Mouse (Mus musculus) erythroblast, embryonic 14.5 days (primary cell): Measurements from ENCODE around the gene Chrnb1.

Experiments used
- GATA1 ChIP-seq: IDR thresholded peaks from 2 replicates; pipeline ENCODE4 v1.6.1; 2012; ENCODE audit warnings: low read length, inconsistent platforms, mixed read lengths
- TAL1 ChIP-seq: IDR thresholded peaks from 3 replicates; pipeline ENCODE4 v1.6.1; 2012; ENCODE audit warnings: low read length, inconsistent platforms, mixed read lengths

DNA sequence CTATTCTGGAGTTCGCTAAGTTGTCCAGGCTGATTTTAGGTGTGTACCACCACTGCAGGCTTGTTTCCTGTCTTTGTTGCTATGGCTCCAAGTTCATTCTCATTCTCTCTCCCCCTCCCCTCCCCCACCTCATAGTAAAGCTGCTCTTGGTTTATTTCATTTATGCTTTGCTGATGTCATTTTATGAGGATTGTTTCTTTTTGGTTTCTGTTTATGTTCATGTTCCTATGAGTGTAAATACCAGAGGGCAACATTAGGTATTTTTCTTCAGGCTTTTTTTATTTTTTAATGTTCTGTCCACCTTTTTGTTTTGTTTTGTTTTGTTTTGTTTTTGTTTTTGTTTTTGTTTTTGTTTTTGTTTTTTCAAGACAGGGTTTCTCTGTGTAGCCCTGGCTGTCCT, 33.9 kb downstream of the Chrnb1 start, which contains the start of gene Slc35g3:
- no peak for TF ChIP-seq GATA1
- no peak for TF ChIP-seq TAL1
